Mouse (Mus musculus): ENCODE data around the gene Gadd45a. TPM values are rescaled to one million over a fixed set of nuclear protein-coding genes. Genes with fewer than 3 reads are reported as not detected.

The Gadd45a gene
- polyA plus RNA-seq, 1 experiment from 2014 or later = 13.0 TPM

GRCm38 (mm10) chr6:66994981-66995380 lies 42.3 kb downstream of the Gadd45a start:
- 90% methylated on average over 8 of the region's 8 CpGs for WGBS
- Histone ChIP-seq H3K4me1 (ENCODE audit: insufficient read depth) (0 out of 2 replicates have a peak, but pooled peaks cover 6% of the 10 kb centered on the region), H3K36me3 (ENCODE audit: insufficient read depth) (no peaks in the 10 kb centered on the region), H3K4me2 (no peak overlapping the region), H3K27me3 (ENCODE audit: insufficient read depth, low read length) (no peaks in the 10 kb centered on the region), H3K4me3 (ENCODE audit: low read depth, low read length) (no peak overlapping the region), H3K9me3 (ENCODE audit: low read depth, low read length) (no peaks in the 10 kb centered on the region), H3K9ac (no peak overlapping the region), H3K27ac (ENCODE audit: low read depth) (no peak overlapping the region)
- TF ChIP-seq CTCF (IDR thresholded peaks at IDR 0.05; ENCODE audit: low read depth) = no peak
- DNase-seq (no peak), ATAC-seq (ENCODE audit: insufficient read depth) (no peak)

- Histone ChIP-seq H3K27me3 (ENCODE audit: insufficient read depth, low read length) (no peaks in the 10 kb centered on the region), H3K36me3 (ENCODE audit: insufficient read depth) (no peaks in the 10 kb centered on the region), H3K27ac (ENCODE audit: low read depth) (no peak overlapping the region), H3K9me3 (ENCODE audit: low read depth, low read length) (no peaks in the 10 kb centered on the region), H3K4me2 (no peak overlapping the region), H3K9ac (no peak overlapping the region), H3K4me3 (ENCODE audit: low read depth, low read length) (no peak overlapping the region), H3K4me1 (ENCODE audit: insufficient read depth) (0 out of 2 replicates have a peak, but pooled peaks cover 6% of the 10 kb centered on the region)
- ATAC-seq (ENCODE audit: insufficient read depth) (0 out of 2 replicates have a peak, but pooled peaks have one; percentile 50), DNase-seq (no peak)
- TF ChIP-seq CTCF (IDR thresholded peaks at IDR 0.05; ENCODE audit: low read depth) = no peak
- WGBS = 60% methylated on average over 8 of the region's 8 CpGs
Observed at GRCm38 (mm10) chr6:66992786-66993185, 44.5 kb downstream of the Gadd45a start.

- no peaks in the 10 kb centered on the region for H3K36me3 ChIP-seq (ENCODE audit: insufficient read depth)
- no peaks in the 10 kb centered on the region for H3K9me3 ChIP-seq (ENCODE audit: low read depth, low read length)
- no peak overlapping the region for H3K27ac ChIP-seq (ENCODE audit: low read depth)
- H3K9ac ChIP-seq = no peak overlapping the region; the same call in 1 of the 2 replicates
- DNase-seq (peak; percentile 66), ATAC-seq (ENCODE audit: insufficient read depth) (peak; percentile 62; the same call in 1 of the 2 replicates)
- H3K27me3 ChIP-seq (ENCODE audit: insufficient read depth, low read length) = no peaks in the 10 kb centered on the region
- H3K4me2 ChIP-seq = no peak overlapping the region
- H3K4me3 ChIP-seq (ENCODE audit: low read depth, low read length) = no peak overlapping the region
- H3K4me1 ChIP-seq (ENCODE audit: insufficient read depth) = 0 out of 2 replicates have a peak, but pooled peaks cover 6% of the 10 kb centered on the region
- TF ChIP-seq CTCF (IDR thresholded peaks at IDR 0.05; ENCODE audit: low read depth) = no peak
- WGBS = 24% methylated on average over 9 of the region's 9 CpGs
Observed at GRCm38 (mm10) chr6:66992232-66992631, 45.0 kb downstream of the Gadd45a start.

GRCm38 (mm10) chr6:66989518-66989917 lies 47.7 kb downstream of the Gadd45a start:
- Histone ChIP-seq H3K4me2 (no peak overlapping the region), H3K36me3 (ENCODE audit: insufficient read depth) (no peaks in the 10 kb centered on the region), H3K9ac (no peak overlapping the region), H3K27me3 (ENCODE audit: insufficient read depth, low read length) (no peaks in the 10 kb centered on the region), H3K4me1 (ENCODE audit: insufficient read depth) (0 out of 2 replicates have a peak, but pooled peaks cover 6% of the 10 kb centered on the region), H3K4me3 (ENCODE audit: low read depth, low read length) (no peak overlapping the region), H3K27ac (ENCODE audit: low read depth) (no peak overlapping the region), H3K9me3 (ENCODE audit: low read depth, low read length) (no peaks in the 10 kb centered on the region)
- DNase-seq (no peak), ATAC-seq (ENCODE audit: insufficient read depth) (no peak)
- 56% methylated on average over 3 of the region's 3 CpGs for WGBS
- TF ChIP-seq CTCF (IDR thresholded peaks at IDR 0.05; ENCODE audit: low read depth) = no peak

GRCm38 (mm10) chr6:66989037-66989436 lies 48.2 kb downstream of the Gadd45a start:
- DNase-seq = no peak
- no peaks in the 10 kb centered on the region for H3K27me3 ChIP-seq (ENCODE audit: insufficient read depth, low read length)
- TF ChIP-seq CTCF (IDR thresholded peaks at IDR 0.05; ENCODE audit: low read depth) = no peak
- 83% methylated on average over 6 of the region's 6 CpGs for WGBS
- H3K4me2 ChIP-seq = no peak overlapping the region
- H3K9ac ChIP-seq = no peak overlapping the region
- H3K4me1 ChIP-seq (ENCODE audit: insufficient read depth) = 0 out of 2 replicates have a peak, but pooled peaks cover 6% of the 10 kb centered on the region
- no peak for ATAC-seq (ENCODE audit: insufficient read depth)
- no peaks in the 10 kb centered on the region for H3K36me3 ChIP-seq (ENCODE audit: insufficient read depth)
- no peak overlapping the region for H3K4me3 ChIP-seq (ENCODE audit: low read depth, low read length)
- H3K27ac ChIP-seq (ENCODE audit: low read depth) = no peak overlapping the region
- no peaks in the 10 kb centered on the region for H3K9me3 ChIP-seq (ENCODE audit: low read depth, low read length)

- no peak for ATAC-seq (ENCODE audit: insufficient read depth)
- no peak overlapping the region for H3K27ac ChIP-seq (ENCODE audit: low read depth)
- no peak overlapping the region for H3K4me2 ChIP-seq
- H3K4me3 ChIP-seq (ENCODE audit: low read depth, low read length) = no peak overlapping the region
- no peak overlapping the region for H3K9ac ChIP-seq
- DNase-seq = no peak
- no peaks in the 10 kb centered on the region for H3K36me3 ChIP-seq (ENCODE audit: insufficient read depth)
- no peak for TF ChIP-seq CTCF (IDR thresholded peaks at IDR 0.05; ENCODE audit: low read depth)
- no peaks in the 10 kb centered on the region for H3K9me3 ChIP-seq (ENCODE audit: low read depth, low read length)
- 87% methylated on average over 9 of the region's 9 CpGs for WGBS
- H3K4me1 ChIP-seq (ENCODE audit: insufficient read depth) = 0 out of 2 replicates have a peak, but pooled peaks cover 6% of the 10 kb centered on the region
- H3K27me3 ChIP-seq (ENCODE audit: insufficient read depth, low read length) = no peaks in the 10 kb centered on the region
Observed at GRCm38 (mm10) chr6:66988363-66988762, 48.9 kb downstream of the Gadd45a start.

- Histone ChIP-seq H3K27ac (ENCODE audit: low read depth) (no peak overlapping the region), H3K27me3 (ENCODE audit: insufficient read depth, low read length) (no peaks in the 10 kb centered on the region), H3K9ac (no peak overlapping the region), H3K9me3 (ENCODE audit: low read depth, low read length) (no peaks in the 10 kb centered on the region), H3K4me3 (ENCODE audit: low read depth, low read length) (no peak overlapping the region), H3K4me1 (ENCODE audit: insufficient read depth) (no peaks in the 10 kb centered on the region), H3K4me2 (no peak overlapping the region), H3K36me3 (ENCODE audit: insufficient read depth) (no peaks in the 10 kb centered on the region)
- WGBS = 58% methylated on average over 3 of the region's 3 CpGs
- ATAC-seq (ENCODE audit: insufficient read depth) (no peak), DNase-seq (no peak)
- no peak for TF ChIP-seq CTCF (IDR thresholded peaks at IDR 0.05; ENCODE audit: low read depth)
Observed at GRCm38 (mm10) chr6:66987643-66988042, 49.6 kb downstream of the Gadd45a start.

Data from lung, embryonic 14.5 days (tissue).